Mouse (Mus musculus): ENCODE data around the gene Gm20917.
"Not testable (repeated sequence)": the region's sequence is repeated elsewhere in the genome, so short reads cannot be mapped to it uniquely, and the experiment has no call there.

The Gm20917 gene

GRCm38 (mm10) chrY:79151022-79151421 lies at the start of gene Gm20917:
Gene Gm20917 (minus strand): TSS chrY:79151122.
- DNase-seq (ENCODE audit: low read depth, low spot score): not testable (repeated sequence)
